Mouse (Mus musculus) kidney, postnatal 0 days (tissue): Measurements from ENCODE around the gene Nanog. TPM values are rescaled to one million over a fixed set of nuclear protein-coding genes. Genes with fewer than 3 reads are reported as not detected.

Experiments
- ATAC-seq: fragments of 200-750 bp; cut with Nextera tagmentation; replicated peaks from 2 replicates; pipeline ENCODE4 v1.8.0; 2017; ENCODE audit warnings: low read depth, moderate number of reproducible peaks, moderate TSS enrichment, moderate library complexity; ENCODE audit not compliant: low FRiP score
- DNase-seq: peaks from one replicate; pipeline ENCODE4 v3.0.0-alpha.2; 2016; ENCODE audit warnings: low spot score
- H3K27ac ChIP-seq: fragments of 300-500 bp; sonication (generic); 2 replicates; pipeline ENCODE4 v1.5.1; 2014; ENCODE audit warnings: mild to moderate bottlenecking
- H3K27me3 ChIP-seq: fragments of 300-500 bp; sonication (generic); 2 replicates; pipeline ENCODE4 v1.6.1; 2014; ENCODE audit warnings: low read length, mixed read lengths; ENCODE audit not compliant: insufficient read depth
- H3K36me3 ChIP-seq: fragments of 300-500 bp; sonication (generic); 2 replicates; pipeline ENCODE4 v1.6.1; 2014; ENCODE audit warnings: low read length, mixed read lengths; ENCODE audit not compliant: insufficient read depth
- H3K4me1 ChIP-seq: fragments of 300-500 bp; sonication (generic); replicated peaks from 2 replicates; pipeline ENCODE4 v1.6.1; 2014; ENCODE audit warnings: antibody characterized with exemption, low read length, mixed read lengths; ENCODE audit not compliant: insufficient read depth
- H3K4me2 ChIP-seq: fragments of 300-500 bp; sonication (generic); 2 replicates; pipeline ENCODE4 v1.6.1; 2014; ENCODE audit warnings: mild to moderate bottlenecking, low read length, moderate library complexity, mixed read lengths
- H3K4me3 ChIP-seq: fragments of 300-500 bp; sonication (generic); replicated peaks from 2 replicates; pipeline ENCODE4 v1.5.1; 2014; ENCODE audit warnings: low read depth, low read length
- H3K9ac ChIP-seq: fragments of 300-500 bp; sonication (generic); 2 replicates; pipeline ENCODE4 v1.6.1; 2014; ENCODE audit warnings: low read depth, low read length
- H3K9me3 ChIP-seq: fragments of 300-500 bp; sonication (generic); replicated peaks from 2 replicates; pipeline ENCODE4 v1.6.1; 2016; ENCODE audit warnings: low read length, inconsistent platforms, mixed read lengths
- CTCF ChIP-seq: IDR thresholded peaks from 2 replicates; pipeline ENCODE4 v1.5.1; 2016; ENCODE audit warnings: antibody characterized with exemption, low read depth, mild to moderate bottlenecking, moderate library complexity
- WGBS: fragments of 180-500 bp; shearing (Covaris S2); extraction: QIAGEN DNeasy Blood & Tissue Kit; methylation state at CpG from one replicate; pipeline ENCODE4 v1.1.7; 2014; 5-methylcytosine and 5-hydroxymethylcytosine counted together
- polyA plus RNA-seq: library from polyadenylated mRNA; unstranded; fragments of >200 nt; fragmentation: Nextera tagmentation; extraction: Ambion mirVana; gene quantifications from 2 replicates; pipeline ENCODE4 v1.2.1, GENCODE M21; 2015

Gene Nanog
- polyA plus RNA-seq: not detected in 2 replicates

DNA sequence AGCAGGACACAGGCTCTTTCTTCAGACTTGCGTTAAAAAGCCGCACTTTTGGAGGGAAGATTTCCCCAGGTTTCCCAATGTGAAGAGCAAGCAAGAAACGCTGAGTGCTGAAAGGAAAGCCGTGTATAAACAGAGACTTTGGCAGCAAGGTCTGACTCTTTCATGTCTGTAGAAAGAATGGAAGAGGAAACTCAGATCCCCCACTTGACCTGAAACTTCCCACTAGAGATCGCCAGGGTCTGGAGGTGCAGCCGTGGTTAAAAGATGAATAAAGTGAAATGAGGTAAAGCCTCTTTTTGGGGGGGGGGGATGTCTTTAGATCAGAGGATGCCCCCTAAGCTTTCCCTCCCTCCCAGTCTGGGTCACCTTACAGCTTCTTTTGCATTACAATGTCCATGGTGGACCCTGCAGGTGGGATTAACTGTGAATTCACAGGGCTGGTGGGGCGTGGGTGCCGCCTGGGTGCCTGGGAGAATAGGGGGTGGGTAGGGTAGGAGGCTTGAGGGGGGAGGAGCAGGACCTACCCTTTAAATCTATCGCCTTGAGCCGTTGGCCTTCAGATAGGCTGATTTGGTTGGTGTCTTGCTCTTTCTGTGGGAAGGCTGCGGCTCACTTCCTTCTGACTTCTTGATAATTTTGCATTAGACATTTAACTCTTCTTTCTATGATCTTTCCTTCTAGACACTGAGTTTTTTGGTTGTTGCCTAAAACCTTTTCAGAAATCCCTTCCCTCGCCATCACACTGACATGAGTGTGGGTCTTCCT lies at the start of gene Nanog:
TSS of gene Nanog (plus strand) at position 454 of the 765 bp plus-strand sequence.
- Histone ChIP-seq H3K27ac (no peak within 1 kb of the TSS), H3K4me1 (0 out of 2 replicates have a peak, but pooled peaks cover 2% of the 10 kb centered on the region), H3K9ac (no peak within 1 kb of the TSS), H3K4me3 (no peak within 1 kb of the TSS), H3K9me3 (no peaks in the 10 kb centered on the region), H3K4me2 (no peak within 1 kb of the TSS), H3K36me3 (no peaks in the 10 kb centered on the region), H3K27me3 (no peaks in the 10 kb centered on the region; the same call in 1 of the 2 replicates)
- 24% methylated on average over 12 of the region's 12 CpGs for WGBS
- no peak for TF ChIP-seq CTCF
- DNase-seq (peak; percentile 16), ATAC-seq (no peak)

DNA sequence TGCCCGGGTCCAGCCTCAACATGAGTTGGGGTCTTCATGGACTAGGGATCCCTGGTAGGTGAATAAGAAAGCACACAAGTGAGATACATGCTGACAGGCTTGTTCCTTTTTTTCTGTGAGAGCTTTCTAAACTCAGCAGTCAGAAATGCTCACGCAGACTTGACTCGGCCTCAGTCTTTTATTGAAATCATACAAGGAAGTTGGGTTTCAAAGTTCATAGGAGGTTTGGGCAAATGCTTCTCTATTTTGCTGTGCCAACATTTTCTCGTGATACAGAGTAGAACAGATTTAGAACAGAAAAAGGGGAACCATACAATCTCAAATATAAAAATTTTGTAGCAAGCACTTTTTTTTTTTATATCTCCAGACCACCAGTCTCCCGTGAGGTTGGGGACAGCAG lies 49.7 kb upstream of the Nanog start:
- no peak for TF ChIP-seq CTCF
- Histone ChIP-seq H3K36me3 (no peaks in the 10 kb centered on the region), H3K4me3 (no peak overlapping the region), H3K9me3 (no peaks in the 10 kb centered on the region), H3K27ac (no peak overlapping the region), H3K4me2 (no peak overlapping the region), H3K4me1 (no peaks in the 10 kb centered on the region), H3K9ac (no peak overlapping the region), H3K27me3 (0 out of 2 replicates have a peak, but pooled peaks cover 3% of the 10 kb centered on the region)
- WGBS: 79% methylated on average over 5 of the region's 5 CpGs
- ATAC-seq: no peak
- DNase-seq: no peak

DNA sequence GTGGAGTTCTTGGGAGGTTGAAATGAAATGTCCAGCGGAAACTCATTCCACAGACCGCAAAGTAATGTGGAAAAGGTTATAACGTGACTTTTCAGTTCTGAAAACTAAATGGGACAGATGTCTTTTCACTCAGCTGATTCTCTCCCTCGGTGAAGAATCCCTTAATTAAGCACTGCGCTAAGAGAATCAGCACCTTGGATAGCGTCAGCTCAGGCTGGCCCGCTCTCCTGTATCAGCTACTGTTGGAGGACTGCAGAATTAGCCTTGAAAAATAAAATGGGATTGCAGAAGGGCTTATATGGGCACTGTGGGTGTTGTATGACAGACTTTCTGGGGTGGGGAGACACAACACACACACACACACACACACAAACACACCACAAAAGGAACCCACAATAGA lies 47.7 kb upstream of the Nanog start:
- 12% methylated on average over 7 of the region's 7 CpGs for WGBS
- DNase-seq: peak; percentile 81
- Histone ChIP-seq H3K9ac (no peak overlapping the region), H3K4me2 (no peak overlapping the region), H3K4me1 (no peaks in the 10 kb centered on the region), H3K27me3 (0 out of 2 replicates have a peak, but pooled peaks cover 3% of the 10 kb centered on the region), H3K27ac (no peak overlapping the region), H3K4me3 (no peak overlapping the region), H3K9me3 (no peaks in the 10 kb centered on the region), H3K36me3 (no peaks in the 10 kb centered on the region)
- TF ChIP-seq CTCF: no peak
- no peak for ATAC-seq

DNA sequence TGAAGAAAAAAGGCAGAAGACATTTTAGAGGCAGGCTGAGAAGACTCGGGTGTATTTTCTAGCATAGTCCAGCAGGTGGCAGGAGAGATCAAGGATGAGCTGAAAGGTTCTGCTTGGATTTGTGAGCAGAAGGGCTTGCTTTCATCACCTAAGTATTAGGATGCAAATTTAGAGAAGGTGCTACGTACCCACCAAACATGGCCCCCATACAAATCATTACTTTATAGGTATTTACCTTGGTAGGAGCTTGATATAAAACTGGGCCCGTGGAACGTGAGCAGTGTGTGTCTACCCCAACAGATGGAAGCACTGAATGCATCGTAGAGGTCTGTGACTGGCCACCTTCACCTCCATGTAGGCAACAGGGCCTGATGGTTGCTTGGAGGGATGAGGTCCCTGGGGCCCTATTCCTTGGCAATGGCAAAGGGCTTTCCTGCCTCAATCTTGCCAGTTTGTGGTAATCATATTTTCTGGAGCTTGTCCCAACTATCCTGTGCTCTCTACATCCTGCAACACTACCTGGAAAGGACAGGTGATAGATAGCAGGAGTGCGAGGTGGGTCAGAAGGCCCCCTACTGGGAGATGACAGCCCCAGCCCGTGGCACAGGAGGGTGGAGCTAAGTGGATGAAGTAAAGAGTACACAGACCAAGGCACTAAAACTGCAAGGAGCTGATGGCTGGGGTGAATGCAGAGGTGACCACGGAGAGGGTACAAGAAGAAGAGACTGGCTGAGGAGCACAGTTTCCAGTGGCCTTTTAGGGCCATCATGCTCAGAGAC lies 46.5 kb upstream of the Nanog start:
- 0 out of 2 replicates have a peak, but pooled peaks cover 3% of the 10 kb centered on the region for H3K27me3 ChIP-seq
- DNase-seq: peak; percentile 70
- no peak overlapping the region for H3K4me3 ChIP-seq
- no peak overlapping the region for H3K9ac ChIP-seq
- H3K4me1 ChIP-seq: no peaks in the 10 kb centered on the region
- TF ChIP-seq CTCF: peak; percentile 78
- no peak overlapping the region for H3K4me2 ChIP-seq
- no peak overlapping the region for H3K27ac ChIP-seq
- WGBS: 40% methylated on average over 8 of the region's 8 CpGs
- H3K9me3 ChIP-seq: no peaks in the 10 kb centered on the region
- H3K36me3 ChIP-seq: no peaks in the 10 kb centered on the region
- ATAC-seq: no peak

DNA sequence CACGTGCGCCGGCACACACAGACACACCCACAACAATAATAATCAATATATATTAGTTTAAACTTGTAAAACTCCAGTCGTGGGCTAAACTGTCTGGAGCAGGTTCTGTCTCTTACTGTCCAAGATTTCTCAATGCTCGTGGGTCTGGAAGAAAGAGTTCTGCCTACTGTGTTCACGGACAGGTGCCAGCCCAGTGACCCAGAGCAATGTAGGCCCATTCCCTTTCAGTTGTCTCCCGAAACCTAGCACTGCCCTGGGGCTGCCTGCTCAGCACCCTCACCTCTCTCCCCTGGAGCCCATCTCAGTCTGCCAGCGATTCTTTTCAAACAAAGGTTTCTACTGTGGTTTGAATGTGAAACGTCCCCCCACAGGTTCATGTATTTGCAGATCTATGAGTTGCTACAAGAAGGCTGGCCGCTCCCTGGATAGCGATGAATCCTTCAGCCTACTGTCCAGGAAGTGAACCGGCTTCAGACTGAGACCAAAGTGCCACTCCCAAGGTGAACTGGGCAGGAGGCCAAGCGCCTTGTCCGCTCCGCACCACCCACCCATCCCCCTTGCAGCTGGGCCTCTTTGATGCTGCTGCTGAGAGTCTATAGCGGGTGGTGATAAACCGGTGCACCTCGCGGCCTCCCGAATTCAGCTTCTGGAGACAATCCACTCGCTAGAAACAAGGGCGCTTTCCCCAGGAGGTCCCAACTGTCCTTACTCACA lies 44.6 kb upstream of the Nanog start:
- no peak for DNase-seq
- Histone ChIP-seq H3K4me2 (no peak overlapping the region), H3K36me3 (no peaks in the 10 kb centered on the region)

More for the DNA sequence above, 44.6 kb upstream of the Nanog start:
- no peaks in the 10 kb centered on the region for H3K9me3 ChIP-seq
- no peak for ATAC-seq
- WGBS: 21% methylated on average over 22 of the region's 22 CpGs
- 0 out of 2 replicates have a peak, but pooled peaks cover 3% of the 10 kb centered on the region for H3K27me3 ChIP-seq
- H3K27ac ChIP-seq: no peak overlapping the region
- no peak overlapping the region for H3K9ac ChIP-seq
- no peak overlapping the region for H3K4me3 ChIP-seq
- TF ChIP-seq CTCF: no peak
- H3K4me1 ChIP-seq: no peaks in the 10 kb centered on the region
